Mouse (Mus musculus) bone marrow macrophage, adult 2 months (primary cell): ENCODE results near the gene Klhdc1.

ENCODE experiments used
- CTCF ChIP-seq: IDR thresholded peaks from 2 replicates; pipeline ENCODE4 v1.5.1; 2012; ENCODE audit warnings: low read depth, mild to moderate bottlenecking, low read length, moderate library complexity
- POLR2A ChIP-seq: IDR thresholded peaks from 2 replicates; pipeline ENCODE4 v1.6.1; 2012; ENCODE audit warnings: mild to moderate bottlenecking, low read depth, low read length, borderline replicate concordance

DNA sequence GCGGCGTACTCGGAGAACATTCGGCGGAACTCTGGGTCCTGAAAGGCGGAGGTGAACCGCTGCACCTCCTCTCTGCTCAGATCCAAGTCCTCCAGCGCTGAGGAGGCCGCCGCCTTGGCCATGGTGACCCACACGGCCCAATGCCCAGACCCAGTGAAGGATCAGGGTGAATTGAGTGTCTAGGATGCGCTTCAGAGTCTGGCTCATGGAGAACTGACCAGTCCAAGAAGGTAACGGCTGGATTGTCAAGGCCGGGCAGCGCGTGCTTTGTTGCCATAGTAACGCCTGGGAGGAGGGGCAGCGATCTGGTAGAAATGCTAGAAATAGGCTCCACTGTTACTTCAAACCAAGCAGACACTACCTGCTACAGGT is 42.8 kb upstream of the Klhdc1 start, which contains the start of gene Dnaaf2:
- TF ChIP-seq CTCF (no peak), POLR2A (no peak)
